Mouse (Mus musculus): ENCODE measurements at regions not wholly inside any gene's neighbourhood (a gene's known extent, or its start where the extent isn't known, plus 50 kb on each side); places are given as distances from the start of the nearest gene placed in this dataset.

DNA sequence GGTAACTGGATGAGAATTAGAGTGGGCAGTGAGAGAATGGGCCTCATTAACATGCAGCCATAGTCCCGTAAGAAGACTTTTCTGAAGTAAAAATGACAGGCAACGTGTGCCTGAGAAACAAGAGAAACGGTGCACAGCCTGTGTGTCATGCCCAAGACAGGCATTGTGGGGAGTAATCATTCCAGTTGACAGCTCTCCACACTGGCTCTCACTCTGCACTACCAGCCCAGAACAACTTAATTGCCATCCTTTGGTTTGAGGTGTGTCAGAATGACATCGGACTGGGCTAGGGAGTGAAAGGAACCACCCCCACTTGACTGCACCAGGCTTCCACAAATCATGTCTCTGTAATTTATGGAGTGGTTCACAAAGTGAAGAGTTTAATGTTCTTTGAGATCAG, 1104.9 kb downstream of the Pcdh7 start:
- no peak overlapping the region for H3K4me2 ChIP-seq (ENCODE audit: low read length)
- DNase-seq (ENCODE audit: low spot score) (no peak), ATAC-seq (no peak)
- no peak overlapping the region for H3K4me3 ChIP-seq (ENCODE audit: low read depth, low read length)
- no peaks in the 10 kb centered on the region for H3K4me1 ChIP-seq (ENCODE audit: control insufficient read depth, insufficient read depth, low read length)
- H3K27ac ChIP-seq (ENCODE audit: low read depth, low read length): no peak overlapping the region
- no peaks in the 10 kb centered on the region for H3K36me3 ChIP-seq (ENCODE audit: control insufficient read depth, insufficient read depth, low read length)
- no peak overlapping the region for H3K9ac ChIP-seq (ENCODE audit: low read length)
- WGBS: 32% methylated on average over 4 of the region's 4 CpGs
- H3K27me3 ChIP-seq (replicated peaks; ENCODE audit: control insufficient read depth, insufficient read depth, low read length): no peaks in the 10 kb centered on the region
- no peaks in the 10 kb centered on the region for H3K9me3 ChIP-seq (replicated peaks; ENCODE audit: control insufficient read depth, low read length)

DNA sequence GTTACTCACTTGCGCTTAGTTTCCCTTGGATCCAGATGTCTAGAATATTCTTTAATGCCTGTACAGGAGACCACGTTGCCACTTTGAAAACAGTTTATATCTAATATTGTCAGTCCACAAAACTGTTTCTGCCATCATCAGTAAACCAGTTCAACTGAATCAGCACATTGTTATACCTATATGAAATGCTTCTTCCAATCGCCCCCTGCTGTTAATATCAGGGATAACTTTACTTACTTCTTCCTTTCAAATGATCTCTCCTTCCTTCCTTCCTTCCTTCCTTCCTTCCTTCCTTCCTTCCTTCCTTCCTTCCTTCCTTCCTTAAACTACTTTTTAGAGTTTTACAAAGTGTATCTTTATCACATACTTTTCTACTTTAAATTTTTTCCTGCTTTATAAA, 1108.2 kb downstream of the Pcdh7 start:
- 47% methylated on average over 3 of the region's 3 CpGs for WGBS
- Histone ChIP-seq H3K9me3 (replicated peaks; ENCODE audit: control insufficient read depth, low read length) (no peaks in the 10 kb centered on the region), H3K36me3 (ENCODE audit: control insufficient read depth, insufficient read depth, low read length) (no peaks in the 10 kb centered on the region), H3K27me3 (replicated peaks; ENCODE audit: control insufficient read depth, insufficient read depth, low read length) (no peaks in the 10 kb centered on the region), H3K27ac (ENCODE audit: low read depth, low read length) (no peak overlapping the region), H3K4me3 (ENCODE audit: low read depth, low read length) (no peak overlapping the region), H3K4me1 (ENCODE audit: control insufficient read depth, insufficient read depth, low read length) (no peaks in the 10 kb centered on the region), H3K4me2 (ENCODE audit: low read length) (no peak overlapping the region), H3K9ac (ENCODE audit: low read length) (no peak overlapping the region)
- DNase-seq (ENCODE audit: low spot score) (peak; percentile 53), ATAC-seq (no peak)

DNA sequence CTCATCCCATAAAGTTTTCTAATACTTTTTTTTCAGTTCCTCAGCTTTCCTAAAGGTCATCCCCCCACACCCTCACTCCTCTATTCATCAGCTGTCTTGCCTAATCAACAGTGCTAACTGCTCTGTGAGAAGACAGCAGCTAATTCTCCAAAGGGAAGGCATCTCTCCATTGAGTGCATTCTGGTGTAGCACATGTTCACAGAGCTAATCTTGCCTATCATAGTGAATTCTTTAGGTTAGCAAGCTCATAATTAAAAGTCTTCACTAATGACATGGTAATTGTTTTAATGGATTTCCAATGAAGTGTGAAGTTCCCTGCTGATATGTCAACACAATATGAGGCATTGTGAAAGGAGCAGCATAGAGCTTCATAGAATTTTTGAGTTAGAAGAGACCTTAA, 1129.2 kb downstream of the Pcdh7 start:
- Histone ChIP-seq H3K9ac (ENCODE audit: low read length) (no peak overlapping the region), H3K9me3 (replicated peaks; ENCODE audit: control insufficient read depth, low read length) (no peaks in the 10 kb centered on the region), H3K4me2 (ENCODE audit: low read length) (no peak overlapping the region), H3K4me1 (ENCODE audit: control insufficient read depth, insufficient read depth, low read length) (no peaks in the 10 kb centered on the region), H3K27me3 (replicated peaks; ENCODE audit: control insufficient read depth, insufficient read depth, low read length) (no peaks in the 10 kb centered on the region), H3K4me3 (ENCODE audit: low read depth, low read length) (no peak overlapping the region), H3K36me3 (ENCODE audit: control insufficient read depth, insufficient read depth, low read length) (no peaks in the 10 kb centered on the region), H3K27ac (ENCODE audit: low read depth, low read length) (no peak overlapping the region)
- ATAC-seq: no peak; the same call in 1 of the 2 replicates
- peak; percentile 57 for DNase-seq (ENCODE audit: low spot score)

GRCm38 (mm10) chr5:58858016-58858415, 1140.2 kb downstream of the Pcdh7 start:
- Histone ChIP-seq H3K4me3 (ENCODE audit: low read depth, low read length) (no peak overlapping the region), H3K4me1 (ENCODE audit: control insufficient read depth, insufficient read depth, low read length) (no peaks in the 10 kb centered on the region), H3K4me2 (ENCODE audit: low read length) (no peak overlapping the region), H3K9ac (ENCODE audit: low read length) (no peak overlapping the region), H3K27ac (ENCODE audit: low read depth, low read length) (no peak overlapping the region), H3K36me3 (ENCODE audit: control insufficient read depth, insufficient read depth, low read length) (no peaks in the 10 kb centered on the region), H3K9me3 (replicated peaks; ENCODE audit: control insufficient read depth, low read length) (no peaks in the 10 kb centered on the region), H3K27me3 (replicated peaks; ENCODE audit: control insufficient read depth, insufficient read depth, low read length) (no peaks in the 10 kb centered on the region)
- no peak for DNase-seq (ENCODE audit: low spot score)
- no peak for ATAC-seq
- WGBS: 85% methylated on average over 2 of the region's 2 CpGs

DNA sequence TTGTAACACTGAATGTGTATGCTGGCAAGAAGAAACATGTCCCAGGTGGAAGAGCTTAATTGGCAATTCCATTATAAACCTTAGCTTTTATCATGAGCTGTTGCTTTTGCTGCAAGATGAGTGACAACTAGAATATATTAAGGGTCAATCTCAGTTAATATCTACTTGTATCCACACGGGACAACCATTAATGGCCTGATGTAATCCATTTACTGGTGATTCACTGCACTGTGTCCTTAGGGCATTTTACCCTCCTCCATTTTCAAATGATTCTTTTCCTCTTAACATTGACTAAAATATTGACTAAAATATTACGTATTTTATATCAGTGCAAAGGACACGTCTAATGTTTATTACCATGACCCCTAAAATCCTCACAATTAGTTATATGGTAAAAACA, 1175.7 kb downstream of the Pcdh7 start:
- no peak for ATAC-seq
- no peaks in the 10 kb centered on the region for H3K27me3 ChIP-seq (replicated peaks; ENCODE audit: control insufficient read depth, insufficient read depth, low read length)
- no peak overlapping the region for H3K4me2 ChIP-seq (ENCODE audit: low read length)
- DNase-seq (ENCODE audit: low spot score): no peak
- H3K36me3 ChIP-seq (ENCODE audit: control insufficient read depth, insufficient read depth, low read length): no peaks in the 10 kb centered on the region
- 77% methylated on average over 3 of the region's 3 CpGs for WGBS
- H3K4me3 ChIP-seq (ENCODE audit: low read depth, low read length): no peak overlapping the region
- H3K9ac ChIP-seq (ENCODE audit: low read length): no peak overlapping the region
- H3K9me3 ChIP-seq (replicated peaks; ENCODE audit: control insufficient read depth, low read length): no peaks in the 10 kb centered on the region
- no peak overlapping the region for H3K27ac ChIP-seq (ENCODE audit: low read depth, low read length)
- H3K4me1 ChIP-seq (ENCODE audit: control insufficient read depth, insufficient read depth, low read length): no peaks in the 10 kb centered on the region

GRCm38 (mm10) chr5:58941436-58941835, 1223.7 kb downstream of the Pcdh7 start:
- no peak for DNase-seq (ENCODE audit: low spot score)
- H3K27ac ChIP-seq (ENCODE audit: low read depth, low read length): no peak overlapping the region
- WGBS: 67% methylated on average over 1 of the region's 1 CpGs
- H3K9ac ChIP-seq (ENCODE audit: low read length): no peak overlapping the region
- H3K9me3 ChIP-seq (replicated peaks; ENCODE audit: control insufficient read depth, low read length): no peaks in the 10 kb centered on the region
- H3K36me3 ChIP-seq (ENCODE audit: control insufficient read depth, insufficient read depth, low read length): no peaks in the 10 kb centered on the region
- no peak overlapping the region for H3K4me2 ChIP-seq (ENCODE audit: low read length)
- no peak overlapping the region for H3K4me3 ChIP-seq (ENCODE audit: low read depth, low read length)
- no peak for ATAC-seq
- H3K4me1 ChIP-seq (ENCODE audit: control insufficient read depth, insufficient read depth, low read length): no peaks in the 10 kb centered on the region
- H3K27me3 ChIP-seq (replicated peaks; ENCODE audit: control insufficient read depth, insufficient read depth, low read length): no peaks in the 10 kb centered on the region

DNA sequence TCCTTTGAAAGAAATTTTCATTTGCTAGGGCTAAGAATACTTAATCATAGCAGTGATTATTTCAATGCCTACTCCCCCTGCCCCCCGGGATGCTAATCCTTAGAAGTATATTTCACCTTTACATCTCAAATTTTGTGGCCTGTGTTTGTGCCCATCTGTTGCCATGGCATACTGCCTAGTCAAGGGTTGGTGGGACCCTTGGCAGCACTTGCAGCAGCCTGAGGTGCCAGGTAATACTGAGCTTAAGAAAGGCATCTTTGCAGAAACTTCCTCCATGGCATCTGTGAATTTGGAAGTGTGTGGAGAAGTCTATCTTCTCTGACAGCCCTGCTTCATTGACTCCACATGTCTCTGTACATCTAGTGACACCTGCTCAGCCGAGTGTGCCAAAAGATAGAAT, 1257.5 kb downstream of the Pcdh7 start:
- Histone ChIP-seq H3K4me2 (ENCODE audit: low read length) (no peak overlapping the region), H3K9me3 (replicated peaks; ENCODE audit: control insufficient read depth, low read length) (no peaks in the 10 kb centered on the region), H3K4me3 (ENCODE audit: low read depth, low read length) (no peak overlapping the region), H3K4me1 (ENCODE audit: control insufficient read depth, insufficient read depth, low read length) (no peaks in the 10 kb centered on the region), H3K9ac (ENCODE audit: low read length) (no peak overlapping the region), H3K27ac (ENCODE audit: low read depth, low read length) (no peak overlapping the region), H3K36me3 (ENCODE audit: control insufficient read depth, insufficient read depth, low read length) (no peaks in the 10 kb centered on the region), H3K27me3 (replicated peaks; ENCODE audit: control insufficient read depth, insufficient read depth, low read length) (no peaks in the 10 kb centered on the region)
- ATAC-seq: peak; percentile 62; the same call in 1 of the 2 replicates
- 70% methylated on average over 2 of the region's 2 CpGs for WGBS
- DNase-seq (ENCODE audit: low spot score): peak; percentile 16

- Histone ChIP-seq H3K4me3 (ENCODE audit: low read depth, low read length) (no peak overlapping the region), H3K9ac (ENCODE audit: low read length) (no peak overlapping the region), H3K27me3 (replicated peaks; ENCODE audit: control insufficient read depth, insufficient read depth, low read length) (no peaks in the 10 kb centered on the region), H3K4me2 (ENCODE audit: low read length) (no peak overlapping the region), H3K36me3 (ENCODE audit: control insufficient read depth, insufficient read depth, low read length) (no peaks in the 10 kb centered on the region), H3K9me3 (replicated peaks; ENCODE audit: control insufficient read depth, low read length) (no peaks in the 10 kb centered on the region), H3K27ac (ENCODE audit: low read depth, low read length) (no peak overlapping the region), H3K4me1 (ENCODE audit: control insufficient read depth, insufficient read depth, low read length) (no peaks in the 10 kb centered on the region)
- no peak for DNase-seq (ENCODE audit: low spot score)
- 93% methylated on average over 1 of the region's 1 CpGs for WGBS
- no peak for ATAC-seq
These were observed 1270.0 kb downstream of the Pcdh7 start for GRCm38 (mm10) chr5:58987754-58988153.
